Mouse (Mus musculus) forebrain, embryonic 13.5 days (tissue): Measurements from ENCODE around the gene Enam. TPM values are rescaled to one million over a fixed set of nuclear protein-coding genes. Genes with fewer than 3 reads are reported as not detected.
"Not testable (repeated sequence)": the region's sequence is repeated elsewhere in the genome, so short reads cannot be mapped to it uniquely, and the experiment has no call there.

Experiments used
- ATAC-seq: fragments of 200-750 bp; cut with Nextera tagmentation; 2 replicates; pipeline ENCODE4 v1.8.0; 2017
- H3K27ac ChIP-seq: fragments of 300-500 bp; sonication (generic); 2 replicates; pipeline ENCODE4 v1.5.1; 2015; ENCODE audit warnings: inconsistent platforms, mild to moderate bottlenecking, moderate library complexity
- H3K27me3 ChIP-seq: fragments of 300-500 bp; sonication (generic); 2 replicates; pipeline ENCODE4 v1.6.1; 2015; ENCODE audit warnings: mild to moderate bottlenecking, inconsistent platforms
- H3K36me3 ChIP-seq: fragments of 300-500 bp; sonication (generic); 2 replicates; pipeline ENCODE4 v1.6.1; 2015; ENCODE audit warnings: mild to moderate bottlenecking, inconsistent platforms; ENCODE audit not compliant: poor library complexity, severe bottlenecking
- H3K4me1 ChIP-seq: fragments of 300-500 bp; sonication (generic); 2 replicates; pipeline ENCODE4 v1.6.1; 2015; ENCODE audit warnings: inconsistent platforms
- H3K4me2 ChIP-seq: fragments of 300-500 bp; sonication (generic); 2 replicates; pipeline ENCODE4 v1.6.1; 2015; ENCODE audit warnings: inconsistent platforms, mild to moderate bottlenecking, moderate library complexity
- H3K4me3 ChIP-seq: fragments of 300-500 bp; sonication (generic); 2 replicates; pipeline ENCODE4 v1.5.1; 2015; ENCODE audit warnings: mild to moderate bottlenecking, inconsistent platforms
- H3K9ac ChIP-seq: fragments of 300-500 bp; sonication (generic); 2 replicates; pipeline ENCODE4 v1.6.1; 2015; ENCODE audit warnings: mild to moderate bottlenecking, inconsistent platforms
- H3K9me3 ChIP-seq: fragments of 300-500 bp; sonication (generic); replicated peaks from 2 replicates; pipeline ENCODE4 v1.6.1; 2016; ENCODE audit warnings: inconsistent platforms
- WGBS: fragments of 180-500 bp; shearing (Covaris S2); methylation state at CpG from one replicate; pipeline ENCODE4 v1.1.7; 2015; 5-methylcytosine and 5-hydroxymethylcytosine counted together
- polyA plus RNA-seq: library from polyadenylated mRNA; unstranded; fragments of >200 nt; fragmentation: Nextera tagmentation; extraction: Ambion mirVana; gene quantifications from 2 replicates; pipeline ENCODE4 v1.2.1, GENCODE M21; 2015

Gene Enam
- polyA plus RNA-seq, 1 experiment from 2014 or later: not detected

- no peak overlapping the region for H3K27ac ChIP-seq
- H3K9me3 ChIP-seq: no peaks in the 10 kb centered on the region
- H3K36me3 ChIP-seq: no peaks in the 10 kb centered on the region
- no peaks in the 10 kb centered on the region for H3K27me3 ChIP-seq
- no peaks in the 10 kb centered on the region for H3K4me1 ChIP-seq
- H3K4me3 ChIP-seq: no peak overlapping the region
- no peak overlapping the region for H3K9ac ChIP-seq
- H3K4me2 ChIP-seq: no peak overlapping the region
- ATAC-seq: no peak
- 76% methylated on average over 3 of the region's 3 CpGs for WGBS
These were observed 46.9 kb downstream of the Enam start for GRCm38 (mm10) chr5:88534697-88535096.

DNA sequence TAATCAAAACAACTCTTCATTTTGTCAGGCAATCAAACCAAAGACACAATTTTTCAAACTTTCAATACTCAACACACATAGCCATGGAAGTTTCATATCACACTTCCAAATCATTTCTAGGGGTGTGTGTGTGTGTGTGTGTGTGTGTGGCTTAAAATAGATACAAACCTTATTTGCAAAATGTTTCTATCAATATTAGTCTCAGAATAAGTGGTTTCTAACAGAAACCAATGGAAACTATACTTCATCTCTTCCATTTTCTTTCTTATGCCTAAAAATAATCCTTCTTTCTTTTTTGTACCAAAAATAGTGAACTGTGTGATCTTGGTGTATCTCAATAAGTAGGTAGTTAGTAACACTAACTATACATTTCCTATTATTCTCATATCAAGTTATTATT lies 53.1 kb downstream of the Enam start:
- Histone ChIP-seq H3K36me3 (no peaks in the 10 kb centered on the region), H3K27me3 (no peaks in the 10 kb centered on the region), H3K4me2 (no peak overlapping the region), H3K9ac (no peak overlapping the region), H3K9me3 (no peaks in the 10 kb centered on the region), H3K4me3 (no peak overlapping the region), H3K27ac (no peak overlapping the region), H3K4me1 (no peaks in the 10 kb centered on the region)
- ATAC-seq: no peak

DNA sequence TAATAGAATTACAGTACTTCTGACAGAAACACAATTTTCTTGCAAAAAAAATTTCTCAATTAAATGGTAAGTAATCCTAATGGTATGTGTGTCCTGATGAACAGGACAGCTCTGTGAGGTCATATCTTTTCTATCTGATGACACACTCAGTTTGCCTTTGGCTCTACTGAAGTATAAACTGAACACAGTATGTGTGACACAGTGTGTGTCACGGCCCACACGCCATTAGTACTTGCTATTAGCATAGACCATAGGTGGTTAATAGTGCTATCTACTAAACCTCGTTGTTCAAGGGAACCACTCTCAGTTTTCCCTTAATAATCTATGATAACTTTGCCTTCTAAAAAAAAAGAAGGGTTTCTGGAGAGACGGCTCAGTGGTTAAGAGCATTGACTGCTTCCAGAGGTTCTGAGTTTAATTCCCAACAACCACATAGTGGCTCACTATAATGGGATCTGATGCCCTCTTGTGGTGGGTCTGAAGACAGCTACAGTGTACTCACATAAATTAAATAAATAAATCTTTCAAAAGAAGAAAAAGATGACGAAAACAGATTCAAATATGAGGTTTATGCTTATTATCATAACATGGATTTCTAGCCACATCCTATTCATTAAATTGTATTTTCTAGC lies 55.0 kb downstream of the Enam start:
- Histone ChIP-seq H3K4me1 (no peaks in the 10 kb centered on the region), H3K9me3 (no peaks in the 10 kb centered on the region), H3K9ac (no peak overlapping the region), H3K36me3 (no peaks in the 10 kb centered on the region), H3K4me2 (no peak overlapping the region), H3K27me3 (no peaks in the 10 kb centered on the region), H3K27ac (no peak overlapping the region), H3K4me3 (no peak overlapping the region)
- 66% methylated on average over 5 of the region's 5 CpGs for WGBS
- peak; percentile 83 for ATAC-seq

DNA sequence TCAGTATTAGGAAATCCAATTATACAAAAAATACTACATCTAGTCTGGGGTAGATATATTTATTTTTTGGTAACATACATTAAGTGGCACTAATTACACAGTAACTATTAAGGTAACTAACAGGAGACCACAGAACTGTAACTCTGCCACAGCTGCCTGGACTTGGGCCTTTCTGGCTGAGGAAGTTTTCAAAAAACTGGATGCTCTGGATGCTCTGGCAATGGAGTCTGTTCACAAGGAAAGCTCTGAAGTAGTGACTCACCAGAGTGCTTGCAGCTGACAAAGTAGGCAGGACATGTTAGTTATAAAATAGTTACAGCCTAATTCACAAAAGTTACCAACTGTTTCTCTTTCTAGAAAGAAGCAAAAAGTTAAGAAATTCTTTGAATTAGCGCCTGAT lies 56.6 kb downstream of the Enam start:
- not testable (repeated sequence) for H3K27ac ChIP-seq, H3K4me3 ChIP-seq, H3K4me2 ChIP-seq, H3K9me3 ChIP-seq, ATAC-seq, H3K4me1 ChIP-seq, H3K36me3 ChIP-seq, H3K9ac ChIP-seq, H3K27me3 ChIP-seq
- WGBS: 93% methylated on average over 1 of the region's 1 CpGs

DNA sequence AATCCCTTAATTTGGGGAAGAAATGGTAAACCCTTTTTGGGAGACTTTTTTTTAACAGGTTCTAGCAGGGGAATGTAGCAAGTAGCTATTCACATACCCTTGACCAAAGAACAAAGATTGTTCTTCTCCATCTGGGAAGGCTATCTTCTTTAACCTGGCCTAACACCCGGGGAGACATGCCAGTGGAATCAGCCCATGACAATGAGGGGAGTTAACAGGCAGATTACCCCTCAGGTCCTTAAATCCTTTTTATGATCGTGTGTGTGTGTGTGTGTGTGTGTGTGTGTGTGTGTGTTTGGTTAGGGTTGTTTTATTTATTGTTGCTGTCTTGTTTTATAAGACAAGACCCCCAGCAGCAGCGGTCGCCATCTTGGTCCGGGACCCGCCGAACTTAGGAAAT lies 57.8 kb downstream of the Enam start:
- WGBS: 82% methylated on average over 7 of the region's 7 CpGs
- Histone ChIP-seq H3K27me3 (no peaks in the 10 kb centered on the region), H3K36me3 (no peaks in the 10 kb centered on the region), H3K4me3 (no peak overlapping the region), H3K27ac (no peak overlapping the region), H3K9me3 (no peaks in the 10 kb centered on the region), H3K4me1 (no peaks in the 10 kb centered on the region), H3K4me2 (no peak overlapping the region), H3K9ac (no peak overlapping the region)
- ATAC-seq: no peak

GRCm38 (mm10) chr5:88553271-88554085 lies 65.7 kb downstream of the Enam start:
- 7% methylated on average over 29 of the region's 29 CpGs for WGBS
- H3K4me1 ChIP-seq: peaks cover 28% of the 10 kb centered on the region

GRCm38 (mm10) chr5:88554086-88554886 lies 66.5 kb downstream of the Enam start, which contains the start of gene Utp3:
TSS of gene Utp3 (plus strand) at chr5:88554462.
- H3K36me3 ChIP-seq: no peaks in the 10 kb centered on the region
- no peaks in the 10 kb centered on the region for H3K27me3 ChIP-seq
- under 1% methylated on average over 67 of the region's 76 CpGs for WGBS
- peak within 1 kb of the TSS; percentile 98 for H3K4me2 ChIP-seq
- peak within 1 kb of the TSS; percentile 83 for H3K4me3 ChIP-seq
- H3K9me3 ChIP-seq: no peaks in the 10 kb centered on the region
- ATAC-seq: peak; percentile 96
- H3K4me1 ChIP-seq: peaks cover 28% of the 10 kb centered on the region
- H3K9ac ChIP-seq: peak within 1 kb of the TSS; percentile 91
- H3K27ac ChIP-seq: peak within 1 kb of the TSS; percentile 84

More at GRCm38 (mm10) chr5:88553271-88554085, 65.7 kb downstream of the Enam start:
- ATAC-seq: peak; percentile 72
- peak overlapping the region; percentile 83 for H3K4me3 ChIP-seq
- peak overlapping the region; percentile 84 for H3K27ac ChIP-seq
- H3K9ac ChIP-seq: peak overlapping the region; percentile 68
- no peaks in the 10 kb centered on the region for H3K9me3 ChIP-seq
- H3K4me2 ChIP-seq: peak overlapping the region; percentile 61
- H3K27me3 ChIP-seq: no peaks in the 10 kb centered on the region
- no peaks in the 10 kb centered on the region for H3K36me3 ChIP-seq

Other genes starting within 250 kb of the Enam start
- gene Gm7714, start 219.1 kb upstream of the Enam start, polyA plus RNA-seq: not detected in 2 replicates
- not detected in 2 replicates for gene Prol1, start 170.7 kb upstream of the Enam start, polyA plus RNA-seq
- gene Amtn, start 111.9 kb upstream of the Enam start, polyA plus RNA-seq: not detected in 2 replicates
- gene Ambn, start 32.0 kb upstream of the Enam start, polyA plus RNA-seq: not detected in 2 replicates
- gene Jchain, start 39.9 kb downstream of the Enam start, polyA plus RNA-seq: 0.18 and 0.38 TPM in 2 replicates
- 57.2 and 62.9 TPM in 2 replicates for gene Utp3, start 66.5 kb downstream of the Enam start, polyA plus RNA-seq
- gene Rufy3, start 77.1 kb downstream of the Enam start, polyA plus RNA-seq: 192 and 200 TPM in 2 replicates
- 82.7 and 84.7 TPM in 2 replicates for gene Grsf1, start 188.2 kb downstream of the Enam start, polyA plus RNA-seq
- gene Mob1b, start 232.9 kb downstream of the Enam start, polyA plus RNA-seq: 14.4 and 14.7 TPM in 2 replicates